Mouse (Mus musculus): Measurements from ENCODE around the gene Asb5.

Gene Asb5

GRCm38 (mm10) chr8:54528571-54528970, 809 bp upstream of the Asb5 start:
- in situ Hi-C loops (cut with MboI, MseI) = no loop called here

- in situ Hi-C loops (cut with MboI, MseI) = no loop called here
Observed at GRCm38 (mm10) chr8:54535172-54535571, 5.8 kb downstream of the Asb5 start.

GRCm38 (mm10) chr8:54537285-54537684, 7.9 kb downstream of the Asb5 start:
- in situ Hi-C loops (cut with MboI, MseI) = no loop called here

GRCm38 (mm10) chr8:54541331-54541730, 12.0 kb downstream of the Asb5 start:
- in situ Hi-C loops (cut with MboI, MseI) = no loop called here

- in situ Hi-C loops (cut with MboI, MseI) = no loop called here
Observed at GRCm38 (mm10) chr8:54548383-54548782, 19.0 kb downstream of the Asb5 start.

GRCm38 (mm10) chr8:54550026-54550574, 20.7 kb downstream of the Asb5 start:
- in situ Hi-C loops (cut with MboI, MseI) = no loop called here

- in situ Hi-C loops (cut with MboI, MseI) = no loop called here
Observed at GRCm38 (mm10) chr8:54554921-54555320, 25.5 kb downstream of the Asb5 start.

DNA sequence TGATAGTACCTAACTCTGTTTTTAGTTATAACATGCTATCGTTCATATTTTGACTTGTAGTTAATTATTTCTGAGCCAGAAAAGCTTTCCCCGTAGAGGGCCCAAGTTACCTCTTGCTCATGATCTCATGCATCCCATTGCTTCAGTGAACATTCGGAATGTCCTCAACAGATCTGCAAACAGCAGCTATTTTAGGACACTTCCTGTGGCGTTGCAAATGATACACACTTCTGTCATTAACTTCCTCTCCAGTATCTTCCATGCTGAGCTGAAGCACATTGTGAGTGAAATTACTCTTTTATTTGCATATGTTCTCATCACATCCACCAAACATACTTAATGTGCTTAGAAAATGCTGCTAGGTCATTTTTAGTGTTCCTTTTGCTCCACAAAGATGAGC, 32.8 kb downstream of the Asb5 start:
- in situ Hi-C loops (cut with MboI, MseI) = no loop called here

DNA sequence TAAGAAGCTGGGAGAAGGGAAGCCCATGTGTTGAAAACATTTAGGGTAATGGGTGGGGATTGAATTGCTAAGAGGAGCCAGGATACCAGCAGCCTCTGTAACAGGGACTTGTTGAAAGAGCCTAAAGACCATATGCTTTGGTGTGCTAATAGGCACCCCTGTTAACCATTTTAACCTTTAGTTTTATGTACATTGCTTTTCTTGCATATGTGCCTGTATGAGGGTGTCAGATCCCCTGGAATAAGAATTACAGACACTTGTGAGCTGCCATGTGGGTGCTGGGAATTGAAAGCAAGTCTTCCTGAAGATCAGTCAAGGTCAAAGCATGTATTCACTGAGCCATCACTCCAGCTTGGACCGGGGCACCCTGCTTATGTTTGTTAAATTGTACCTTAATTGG, 35.8 kb downstream of the Asb5 start:
- in situ Hi-C loops (cut with MboI, MseI) = no loop called here

DNA sequence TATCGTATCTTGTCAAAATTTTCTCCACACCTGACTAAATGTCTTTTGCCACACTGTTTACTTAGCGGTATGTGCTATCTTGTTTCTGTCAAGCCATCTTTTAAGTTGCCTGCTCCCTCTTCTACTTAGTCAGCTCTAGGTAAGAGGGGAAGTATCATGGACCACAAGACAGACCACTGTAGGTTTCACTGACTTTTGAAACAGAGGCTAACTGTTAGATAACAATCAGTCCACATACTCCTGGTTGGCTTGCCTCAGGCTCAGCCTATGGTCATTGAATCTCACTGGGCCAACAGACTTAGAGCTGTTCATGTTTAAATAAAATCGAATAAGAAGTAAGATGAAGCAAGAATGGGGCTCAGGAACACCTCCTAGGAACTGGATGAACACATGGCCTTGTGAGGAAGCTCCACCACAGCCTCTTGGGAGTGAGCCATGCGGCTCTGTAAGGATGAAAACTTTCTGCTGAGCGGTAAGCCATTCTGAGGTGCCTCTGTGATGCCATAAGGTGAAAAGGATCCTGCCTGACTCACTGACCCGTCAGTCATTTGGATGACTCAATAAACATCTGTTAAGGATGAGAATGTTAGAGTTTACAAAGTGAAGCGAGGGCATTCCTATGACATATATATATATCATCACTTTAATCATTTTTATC, 36.4 kb downstream of the Asb5 start:
- in situ Hi-C loops (cut with MboI, MseI) = no loop called here

DNA sequence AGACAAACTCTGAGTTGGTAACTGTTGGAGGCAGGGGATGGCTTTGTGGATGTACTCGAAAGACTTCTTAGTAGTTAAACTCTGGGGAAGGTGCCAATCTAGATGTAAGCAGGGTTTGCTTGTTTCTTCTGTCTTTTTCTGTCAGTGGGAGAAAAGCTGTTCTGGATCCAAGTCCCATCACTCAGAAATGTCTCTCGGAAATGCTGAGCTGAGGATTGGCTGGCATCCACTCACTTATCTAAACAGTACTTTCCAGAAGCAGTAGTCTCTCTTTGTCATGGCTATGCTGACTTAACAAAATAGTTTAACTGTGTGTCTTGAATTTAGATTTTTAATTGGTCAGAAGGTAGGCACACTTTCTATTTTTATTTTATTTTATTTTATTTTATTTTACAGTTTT, 37.8 kb downstream of the Asb5 start:
- in situ Hi-C loops (cut with MboI, MseI) = no loop called here

DNA sequence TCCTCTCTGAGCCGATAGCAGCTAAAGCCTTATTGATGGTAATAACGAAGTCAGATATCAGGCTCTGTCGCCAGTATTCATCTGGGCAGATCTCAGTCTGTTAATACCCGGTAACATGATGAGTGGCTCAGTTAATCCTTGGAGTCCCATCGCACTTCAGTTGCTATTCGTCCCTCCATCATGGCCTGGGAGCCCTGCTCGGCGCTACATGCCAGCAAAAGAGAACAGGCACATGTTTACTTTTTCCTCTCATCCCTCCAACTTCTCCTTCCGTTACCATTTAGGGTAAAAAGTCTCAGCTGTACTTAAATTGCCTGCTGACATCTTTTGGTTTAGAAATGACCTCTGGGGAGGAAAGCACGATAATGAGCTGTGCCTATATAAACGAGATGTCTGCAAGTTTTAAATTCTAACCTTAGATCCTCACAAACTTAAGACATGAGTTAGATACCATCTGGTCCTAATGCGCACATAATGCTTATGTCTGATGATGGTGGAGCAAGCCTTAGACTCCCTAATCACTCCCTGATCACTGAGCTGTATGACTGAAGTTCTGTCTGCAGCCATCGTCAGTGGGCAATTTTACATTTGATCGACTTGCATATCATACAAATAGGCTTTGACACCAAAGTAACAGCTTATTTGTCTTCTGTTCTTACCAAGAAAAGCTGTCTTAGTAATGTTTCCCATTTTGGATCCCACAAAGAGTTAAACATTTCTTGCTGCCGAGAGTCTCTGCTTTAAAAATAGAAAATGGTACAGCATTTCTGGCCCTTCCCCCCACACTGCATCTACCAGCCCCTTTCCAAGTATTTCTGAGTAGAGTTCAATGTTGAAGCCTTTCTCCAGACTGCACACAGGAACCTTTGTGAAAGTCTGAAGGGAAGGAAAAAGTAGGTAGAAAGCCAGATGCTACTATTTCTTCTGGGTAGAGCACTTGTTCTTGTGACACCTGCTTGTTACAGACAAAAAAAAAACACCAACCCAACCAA, 41.5 kb downstream of the Asb5 start:
- in situ Hi-C loops (cut with MboI, MseI) = no loop called here

DNA sequence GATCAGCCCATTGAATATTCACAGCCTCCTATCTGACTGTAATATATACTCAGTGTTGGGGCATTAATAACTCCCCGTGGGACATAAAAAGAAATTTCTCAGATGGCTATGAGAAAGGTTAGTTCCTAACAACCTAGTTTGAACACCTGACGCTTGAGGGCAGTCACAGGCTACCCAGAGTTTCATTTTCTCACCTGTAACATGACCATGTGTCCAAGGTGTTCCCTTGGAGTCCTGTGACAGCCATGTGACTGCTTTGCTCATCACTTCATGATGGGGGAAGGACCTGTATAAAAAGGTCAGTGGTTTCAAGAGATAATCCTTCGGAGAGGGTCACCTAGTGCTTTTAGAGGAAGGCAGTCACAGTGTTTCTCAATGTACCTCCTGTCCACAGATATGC, 52.1 kb downstream of the Asb5 start:
- in situ Hi-C loops (cut with MboI, MseI) = no loop called here

- in situ Hi-C loops (cut with MboI, MseI) = no loop called here
Observed at GRCm38 (mm10) chr8:54582886-54583285, 53.5 kb downstream of the Asb5 start.

GRCm38 (mm10) chr8:54594634-54595033, 65.3 kb downstream of the Asb5 start:
- in situ Hi-C loops (cut with MboI, MseI) = no loop called here

GRCm38 (mm10) chr8:54596051-54596450, 66.7 kb downstream of the Asb5 start:
- in situ Hi-C loops (cut with MboI, MseI) = no loop called here

DNA sequence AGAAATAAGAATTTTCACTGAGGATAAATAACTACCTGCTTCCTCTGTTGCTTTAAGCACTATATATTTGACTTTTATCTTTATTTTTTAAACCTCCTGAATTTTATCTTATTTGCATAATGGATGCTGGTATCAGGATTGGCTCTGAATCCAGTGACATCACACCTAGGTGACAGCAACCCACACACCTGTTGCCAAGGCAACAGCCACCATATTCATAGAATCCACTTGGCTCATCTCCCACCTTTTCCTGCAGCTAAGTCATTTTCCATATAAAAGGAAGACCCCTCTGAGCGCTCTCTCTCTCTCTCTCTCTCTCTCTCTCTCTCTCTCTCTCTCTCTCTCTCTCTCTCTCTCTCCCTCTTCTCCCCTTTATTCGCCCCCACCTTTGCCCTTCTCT, 67.6 kb downstream of the Asb5 start:
- in situ Hi-C loops (cut with MboI, MseI) = no loop called here

DNA sequence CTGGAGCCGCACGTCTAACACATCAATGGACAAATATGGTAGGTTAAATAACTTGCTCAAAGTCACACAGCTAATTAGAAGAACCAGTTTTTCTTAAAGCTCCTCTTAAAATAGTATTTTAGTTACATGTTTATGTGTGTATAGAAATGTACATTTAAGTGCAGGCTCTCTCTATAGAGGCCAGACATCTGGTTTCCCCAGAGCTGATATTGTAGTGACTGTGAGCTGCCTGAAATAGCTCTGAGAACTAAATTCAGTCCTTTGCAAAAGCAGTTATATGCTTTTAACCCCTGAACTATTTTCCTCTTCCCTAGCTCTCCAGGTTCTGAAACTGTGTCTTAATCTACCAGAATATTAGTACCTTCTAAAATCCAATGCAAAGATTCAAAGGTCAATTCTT, 68.0 kb downstream of the Asb5 start:
- in situ Hi-C loops (cut with MboI, MseI) = no loop called here

DNA sequence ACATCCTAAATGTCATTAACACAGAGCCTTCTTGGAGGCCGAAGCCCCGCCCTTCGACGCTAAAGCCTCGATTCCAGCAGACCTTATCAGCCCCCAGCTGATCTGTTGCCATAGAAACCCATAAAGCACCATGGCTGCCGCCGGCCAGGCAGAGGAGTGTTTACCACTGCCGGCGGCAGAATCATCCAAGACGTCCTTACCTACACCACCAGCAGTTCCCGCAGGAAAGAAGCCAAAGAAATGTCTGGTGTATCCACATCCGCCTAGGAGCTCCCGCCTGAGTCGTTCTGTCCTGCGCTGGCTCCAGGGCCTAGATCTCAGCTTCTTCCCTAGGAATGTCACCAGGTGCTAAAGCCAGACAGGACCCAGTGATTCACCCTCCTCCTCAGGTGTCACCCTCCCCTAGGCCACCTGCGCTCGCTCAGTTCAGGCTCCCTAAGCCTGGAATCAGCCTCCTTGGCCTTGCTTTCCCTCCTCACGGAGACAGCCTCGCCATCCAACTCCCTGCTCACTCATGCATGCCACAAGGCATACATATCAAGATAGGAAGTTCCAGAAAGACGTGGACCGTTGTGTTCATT, 71.4 kb downstream of the Asb5 start, which contains the start of gene Spata4:
TSS of gene Spata4 (plus strand) at position 111 of the 581 bp plus-strand sequence.
- in situ Hi-C loops (cut with MboI, MseI) = no loop called here

- in situ Hi-C loops (cut with MboI, MseI) = no loop called here
Observed at GRCm38 (mm10) chr8:54603440-54603839, 74.1 kb downstream of the Asb5 start.

DNA sequence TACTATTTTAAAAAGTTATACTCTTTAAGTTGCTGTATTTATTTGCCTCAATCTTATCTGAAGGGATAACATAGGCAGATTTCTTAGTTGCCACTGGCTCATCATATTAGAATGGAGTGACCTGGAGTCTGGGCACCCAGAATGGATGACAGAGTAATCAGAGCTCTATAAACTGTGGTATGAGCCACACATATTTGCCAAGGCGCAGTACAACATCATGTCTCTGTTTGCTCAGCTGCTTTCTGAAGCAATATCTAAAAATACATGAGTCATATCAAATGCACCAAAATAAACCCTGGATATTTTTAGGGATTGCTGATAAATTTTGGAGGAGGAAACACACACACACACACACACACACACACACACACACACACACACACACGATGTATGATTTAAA, 80.0 kb downstream of the Asb5 start:
- in situ Hi-C loops (cut with MboI, MseI) = no loop called here

DNA sequence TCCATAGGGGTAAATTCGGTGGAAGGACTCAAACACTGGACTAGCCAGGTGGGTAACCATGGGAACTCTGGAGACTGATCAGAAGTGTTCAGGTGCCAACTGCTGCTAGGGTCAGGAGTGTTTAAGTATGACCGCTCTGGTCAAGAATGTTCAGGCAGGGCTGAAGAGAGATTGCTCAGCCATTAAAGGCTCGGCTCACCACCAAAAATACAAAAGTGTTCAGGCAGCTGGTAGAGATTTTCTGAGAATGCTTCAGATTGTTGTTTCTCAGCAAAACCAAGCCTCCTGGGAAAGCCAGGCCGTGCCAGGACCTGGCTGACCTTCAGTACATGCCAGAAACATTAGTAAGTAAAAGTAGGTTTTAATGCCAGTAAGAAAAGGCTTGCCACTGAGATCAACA, 80.9 kb downstream of the Asb5 start:
- in situ Hi-C loops (cut with MboI, MseI) = no loop called here

All from T-helper 17 cell (primary cell).